Mouse (Mus musculus) liver, adult 2 months (tissue): ENCODE data around the gene Cd164l2. TPM values are rescaled to one million over a fixed set of nuclear protein-coding genes. Genes with fewer than 3 reads are reported as not detected.

Source experiments
- DNase-seq: peaks from one replicate; pipeline ENCODE4 v3.0.0-alpha.2; 2011; ENCODE audit warnings: low read depth, low spot score; ENCODE audit errors: extremely low read depth
- H3K27ac ChIP-seq: fragments of 200-500 bp; replicated peaks from 2 replicates; pipeline ENCODE4 v1.5.1; 2012; ENCODE audit warnings: low read depth, mild to moderate bottlenecking, control low read depth, inconsistent platforms, low read length; ENCODE audit not compliant: insufficient read depth
- H3K27me3 ChIP-seq: fragments of 200-500 bp; 2 replicates; pipeline ENCODE4 v1.6.1; 2012; ENCODE audit warnings: mild to moderate bottlenecking, moderate library complexity, low read length, inconsistent platforms; ENCODE audit not compliant: control insufficient read depth, insufficient read depth
- H3K36me3 ChIP-seq: fragments of 200-500 bp; 2 replicates; pipeline ENCODE4 v1.6.1; 2012; ENCODE audit warnings: low read length, inconsistent platforms; ENCODE audit not compliant: control insufficient read depth, insufficient read depth
- H3K4me1 ChIP-seq: fragments of 200-500 bp; 2 replicates; pipeline ENCODE4 v1.6.1; 2011; ENCODE audit warnings: low read length; ENCODE audit not compliant: control insufficient read depth, insufficient read depth
- H3K4me3 ChIP-seq: fragments of 200-500 bp; 2 replicates; pipeline ENCODE4 v1.5.1; 2011; ENCODE audit warnings: low read depth, mild to moderate bottlenecking, control low read depth, low read length, moderate library complexity; ENCODE audit not compliant: insufficient read depth
- H3K79me2 ChIP-seq: fragments of 200-500 bp; 2 replicates; pipeline ENCODE4 v1.6.1; 2012; ENCODE audit warnings: inconsistent platforms, mild to moderate bottlenecking, low read length, moderate library complexity; ENCODE audit not compliant: control insufficient read depth, insufficient read depth
- H3K9ac ChIP-seq: fragments of 200-500 bp; 2 replicates; pipeline ENCODE4 v1.6.1; 2012; ENCODE audit warnings: low read depth, mild to moderate bottlenecking, control low read depth, inconsistent platforms, low read length
- CTCF ChIP-seq: fragments of 200-500 bp; IDR thresholded peaks from 2 replicates; pipeline ENCODE4 v1.5.1; 2011; ENCODE audit warnings: low read depth, low read length, control low read depth
- POLR2A ChIP-seq: fragments of 200-500 bp; IDR thresholded peaks from 2 replicates; pipeline ENCODE4 v1.6.1; 2011; ENCODE audit warnings: low read length, control low read depth; ENCODE audit not compliant: insufficient read depth; ENCODE audit errors: extremely low read depth
- WGBS: fragments of 180-500 bp; shearing (Covaris S2); methylation state at CpG from one replicate; pipeline ENCODE4 v1.1.7; 2018; 5-methylcytosine and 5-hydroxymethylcytosine counted together
- polyA plus RNA-seq: library from polyadenylated mRNA; depleted of rRNA; stranded (reverse); fragments of >200 nt; gene quantifications from 2 replicates; pipeline ENCODE4 v1.2.3, GENCODE M21; 2012; rRNA removed
- total RNA-seq: library from RNA; depleted of rRNA; stranded (reverse); fragments of >200 nt; gene quantifications from 2 replicates; pipeline ENCODE4 v1.2.3, GENCODE M21; 2014; rRNA removed

Cd164l2 gene
- total and polyA plus RNA-seq, 2 experiments: not detected

GRCm38 (mm10) chr4:133266248-133266880 lies 54.4 kb downstream of the Cd164l2 start:
- WGBS: 93% methylated on average over 12 of the region's 12 CpGs
- no peak overlapping the region for H3K4me3 ChIP-seq
- no peak for TF ChIP-seq POLR2A
- TF ChIP-seq CTCF: no peak
- H3K9ac ChIP-seq: no peak overlapping the region
- H3K4me1 ChIP-seq: peaks cover 7% of the 10 kb centered on the region; the same call in 1 of the 2 replicates
- H3K27me3 ChIP-seq: no peaks in the 10 kb centered on the region
- no peaks in the 10 kb centered on the region for H3K79me2 ChIP-seq
- no peak for DNase-seq
- H3K27ac ChIP-seq: no peak overlapping the region
- peaks cover 3% of the 10 kb centered on the region; the same call in 1 of the 2 replicates for H3K36me3 ChIP-seq

DNA sequence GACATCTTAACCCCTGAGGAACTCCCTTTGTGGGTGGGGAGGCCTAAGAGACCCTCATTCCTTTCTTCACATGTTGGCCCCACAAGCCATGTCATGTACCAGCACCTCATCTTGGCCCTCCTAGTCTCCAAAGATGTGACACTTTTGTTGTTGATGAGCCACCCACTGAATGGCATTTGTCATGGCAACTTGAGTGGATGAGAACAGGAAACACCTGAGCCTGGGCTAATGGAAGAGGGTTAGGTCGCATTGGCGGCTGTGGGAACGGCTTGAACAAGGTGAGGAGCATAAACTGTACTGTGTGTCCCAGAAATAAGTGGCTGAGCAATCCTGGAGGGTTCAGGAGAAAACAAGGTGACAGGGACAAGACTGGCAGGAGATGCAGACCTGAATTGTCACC lies 57.0 kb downstream of the Cd164l2 start:
- TF ChIP-seq CTCF (no peak), POLR2A (no peak)
- 93% methylated on average over 3 of the region's 3 CpGs for WGBS
- Histone ChIP-seq H3K36me3 (peaks cover 3% of the 10 kb centered on the region; the same call in 1 of the 2 replicates), H3K9ac (no peak overlapping the region), H3K79me2 (peaks cover 4% of the 10 kb centered on the region; the same call in 1 of the 2 replicates), H3K4me1 (peaks cover 7% of the 10 kb centered on the region; the same call in 1 of the 2 replicates), H3K27ac (no peak overlapping the region), H3K27me3 (no peaks in the 10 kb centered on the region), H3K4me3 (no peak overlapping the region)
- no peak for DNase-seq

DNA sequence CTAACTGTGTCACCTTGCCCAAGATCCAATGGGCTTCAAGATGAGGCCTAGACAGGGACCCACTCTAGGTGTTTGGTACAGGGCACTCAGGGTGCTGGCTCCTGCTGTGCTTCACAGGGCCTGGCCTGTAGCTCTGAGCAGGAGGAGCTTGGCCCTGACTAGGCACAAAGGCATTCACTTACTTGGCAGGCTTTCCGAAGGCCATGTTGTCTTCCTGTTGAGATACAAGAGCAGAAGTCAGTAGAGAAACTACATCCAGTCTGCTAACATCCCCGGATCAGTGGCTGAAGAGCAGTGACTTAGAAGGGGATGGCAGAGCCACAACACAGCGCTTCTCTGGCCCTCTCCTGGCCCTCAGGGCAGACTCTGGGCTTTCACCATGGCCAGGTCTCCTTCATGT lies 57.7 kb downstream of the Cd164l2 start:
- Histone ChIP-seq H3K4me1 (peaks cover 7% of the 10 kb centered on the region; the same call in 1 of the 2 replicates), H3K27me3 (no peaks in the 10 kb centered on the region), H3K79me2 (peaks cover 11% of the 10 kb centered on the region; the same call in 1 of the 2 replicates), H3K27ac (peak overlapping the region; percentile 49; the same call in 1 of the 2 replicates), H3K36me3 (peaks cover 3% of the 10 kb centered on the region; the same call in 1 of the 2 replicates), H3K9ac (no peak overlapping the region), H3K4me3 (no peak overlapping the region)
- 63% methylated on average over 3 of the region's 3 CpGs for WGBS
- DNase-seq: peak; percentile 69
- TF ChIP-seq POLR2A: no peak
- no peak for TF ChIP-seq CTCF

DNA sequence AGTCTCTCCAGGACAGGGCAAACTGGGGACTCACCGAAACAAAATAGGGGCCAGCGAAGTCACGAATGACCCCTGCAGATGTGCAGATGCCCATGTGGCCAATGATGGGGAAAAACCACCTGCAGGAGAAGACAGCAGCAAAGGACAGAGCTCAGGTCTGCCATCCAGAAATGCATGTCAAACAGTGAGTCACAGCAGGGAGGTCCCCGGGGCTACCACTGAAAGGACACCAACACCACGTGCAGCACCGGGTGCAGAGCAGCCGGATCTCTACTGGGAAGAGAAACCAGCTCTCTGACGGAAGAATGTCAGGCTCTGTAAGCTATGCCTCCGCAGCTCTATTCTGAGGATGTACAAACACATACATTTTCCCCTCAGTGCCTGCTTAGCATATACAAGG lies 59.0 kb downstream of the Cd164l2 start:
- peaks cover 3% of the 10 kb centered on the region; the same call in 1 of the 2 replicates for H3K36me3 ChIP-seq
- no peak for TF ChIP-seq POLR2A
- TF ChIP-seq CTCF: no peak
- WGBS: 89% methylated on average over 9 of the region's 9 CpGs

More for the DNA sequence above, 59.0 kb downstream of the Cd164l2 start:
- no peak for DNase-seq
- H3K4me3 ChIP-seq: no peak overlapping the region
- H3K79me2 ChIP-seq: peaks cover 23% of the 10 kb centered on the region; the same call in 1 of the 2 replicates
- H3K4me1 ChIP-seq: peaks cover 7% of the 10 kb centered on the region
- H3K27ac ChIP-seq: no peak overlapping the region
- H3K27me3 ChIP-seq: no peaks in the 10 kb centered on the region
- no peak overlapping the region for H3K9ac ChIP-seq

Other genes with a start within 250 kb of the Cd164l2 start
- gene Fgr, start 238.0 kb upstream of the Cd164l2 start, total RNA-seq: 1.2 and 1.3 TPM in 2 replicates
- 0.86 and 1.6 TPM in 2 replicates for gene Fgr, start 238.0 kb upstream of the Cd164l2 start, polyA plus RNA-seq
- gene Ahdc1, start 200.9 kb upstream of the Cd164l2 start, total RNA-seq: 2.4 and 4.1 TPM in 2 replicates
- gene Ahdc1, start 200.9 kb upstream of the Cd164l2 start, polyA plus RNA-seq: 8.7 and 8.8 TPM in 2 replicates
- gene Wasf2, start 81.6 kb upstream of the Cd164l2 start, total RNA-seq: 6.0 and 10.7 TPM in 2 replicates
- 12.3 and 17.0 TPM in 2 replicates for gene Wasf2, start 81.6 kb upstream of the Cd164l2 start, polyA plus RNA-seq
- not detected in 2 replicates for gene Gpr3, start 405 bp downstream of the Cd164l2 start, total RNA-seq
- gene Gpr3, start 405 bp downstream of the Cd164l2 start, polyA plus RNA-seq: 0.07 TPM in 1 of 2 replicates, not detected in the other
- 0.94 and 1.3 TPM in 2 replicates for gene Map3k6, start 28.7 kb downstream of the Cd164l2 start, total RNA-seq
- 0.76 and 0.80 TPM in 2 replicates for gene Map3k6, start 28.7 kb downstream of the Cd164l2 start, polyA plus RNA-seq
- 4.2 and 5.1 TPM in 2 replicates for gene Sytl1, start 51.0 kb downstream of the Cd164l2 start, total RNA-seq
- 2.9 and 5.3 TPM in 2 replicates for gene Sytl1, start 51.0 kb downstream of the Cd164l2 start, polyA plus RNA-seq
- 22.7 and 29.7 TPM in 2 replicates for gene Tmem222, start 65.7 kb downstream of the Cd164l2 start, total RNA-seq
- gene Tmem222, start 65.7 kb downstream of the Cd164l2 start, polyA plus RNA-seq: 45.4 and 57.0 TPM in 2 replicates
- 20.6 and 35.5 TPM in 2 replicates for gene Wdtc1, start 141.3 kb downstream of the Cd164l2 start, total RNA-seq
- gene Wdtc1, start 141.3 kb downstream of the Cd164l2 start, polyA plus RNA-seq: 83.3 and 105 TPM in 2 replicates
- gene Slc9a1, start 157.6 kb downstream of the Cd164l2 start, total RNA-seq: 1.5 and 2.9 TPM in 2 replicates
- gene Slc9a1, start 157.6 kb downstream of the Cd164l2 start, polyA plus RNA-seq: 5.6 and 9.2 TPM in 2 replicates